Mouse (Mus musculus): Measurements from ENCODE around the gene Nosip.
"Not testable (repeated sequence)": the region's sequence is repeated elsewhere in the genome, so short reads cannot be mapped to it uniquely, and the experiment has no call there.

Gene Nosip

DNA sequence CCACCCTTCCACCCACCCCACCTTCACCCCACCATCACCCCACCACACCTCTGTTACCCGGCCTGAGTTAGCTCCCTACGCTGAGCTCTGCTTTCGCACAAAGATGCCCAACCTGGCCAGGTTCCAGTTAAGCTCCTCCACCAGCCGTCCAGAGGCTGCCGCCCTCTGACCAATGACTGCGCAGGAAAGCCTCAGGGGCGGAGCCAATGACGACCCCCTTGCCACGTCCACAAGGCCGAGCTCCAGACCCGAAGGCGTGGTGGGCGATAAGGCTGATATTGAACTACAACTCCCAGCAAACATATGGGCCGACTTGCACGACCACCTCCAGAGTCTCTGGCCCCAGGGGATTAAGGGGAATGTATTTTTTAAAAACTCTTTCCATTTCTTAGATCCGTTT is 29.8 kb downstream of the Nosip start, which contains the start of gene Rcn3:
Gene Rcn3 (minus strand): TSS at position 174 of the 400 bp plus-strand sequence.
- no peak for DNase-seq

DNA sequence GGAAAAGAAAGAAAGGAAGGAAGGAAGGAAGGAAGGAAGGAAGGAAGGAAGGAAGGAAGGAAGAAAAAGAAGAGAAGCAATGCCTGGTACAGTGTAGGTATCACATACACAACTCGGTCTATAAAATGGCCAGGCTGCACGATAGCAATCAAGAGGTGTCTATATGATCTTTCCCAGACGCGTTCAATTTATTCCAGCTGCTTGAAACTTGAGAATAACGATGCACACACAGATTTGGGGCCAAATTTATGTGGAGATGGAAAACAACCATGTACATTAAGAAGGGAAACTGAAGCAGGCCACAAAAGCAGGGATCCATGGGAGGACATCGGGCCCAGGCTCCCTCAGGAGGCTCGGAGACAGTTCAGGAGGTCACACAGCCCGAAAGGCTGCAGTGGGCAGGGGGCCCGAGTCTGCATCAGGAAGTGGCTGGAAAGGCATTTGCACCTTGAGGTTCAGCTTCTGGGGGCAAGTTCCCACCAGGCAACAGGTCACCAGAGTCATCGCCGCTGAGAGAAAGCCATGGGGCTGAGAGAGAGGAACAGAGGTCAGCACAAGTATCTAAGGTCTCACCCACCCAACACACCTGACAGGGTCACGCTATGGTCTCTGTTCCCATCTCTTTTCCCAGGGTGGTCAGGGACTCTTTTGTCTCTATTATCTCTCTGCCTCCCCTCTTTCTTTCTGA is 30.7 kb downstream of the Nosip start:
- DNase-seq, result no peak

DNA sequence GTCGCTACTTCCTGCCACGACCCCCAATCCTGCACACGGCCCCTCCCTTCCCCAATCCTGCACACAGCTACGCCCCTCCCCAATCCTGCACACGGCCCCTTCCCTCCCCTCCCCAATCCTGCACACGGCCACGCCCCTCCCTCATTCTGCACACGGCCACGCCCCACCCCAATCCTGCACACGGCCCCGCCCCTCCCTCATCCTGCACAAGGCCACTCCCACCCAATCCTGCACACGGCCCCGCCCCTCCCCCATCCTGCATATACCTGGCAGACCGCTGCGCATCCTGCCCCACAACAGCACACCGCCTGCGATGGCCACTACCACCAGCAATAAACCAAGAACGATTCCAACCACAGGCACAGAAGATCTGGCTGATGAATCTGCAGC is 31.3 kb downstream of the Nosip start:
- DNase-seq, result peak; percentile 39

DNA sequence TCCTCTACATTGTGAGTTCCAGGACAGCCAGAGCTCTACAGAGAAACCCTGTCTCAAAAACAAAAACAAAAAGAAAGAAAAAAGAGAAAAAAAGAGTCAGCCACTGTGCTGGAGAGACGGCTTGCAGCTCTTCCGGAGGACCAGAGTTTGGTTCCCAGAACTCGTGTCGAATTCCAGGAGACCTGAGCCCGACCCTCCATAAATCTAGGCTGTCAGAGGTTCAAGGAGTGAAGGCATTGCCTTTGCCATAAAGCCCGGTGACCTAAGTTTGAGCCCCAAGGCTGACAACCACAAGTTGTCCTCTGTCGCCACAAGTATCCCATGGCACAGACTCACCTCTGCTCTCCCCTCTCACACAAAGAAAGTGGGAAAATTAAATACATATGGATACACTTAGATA is 31.9 kb downstream of the Nosip start:
- DNase-seq, result no peak

DNA sequence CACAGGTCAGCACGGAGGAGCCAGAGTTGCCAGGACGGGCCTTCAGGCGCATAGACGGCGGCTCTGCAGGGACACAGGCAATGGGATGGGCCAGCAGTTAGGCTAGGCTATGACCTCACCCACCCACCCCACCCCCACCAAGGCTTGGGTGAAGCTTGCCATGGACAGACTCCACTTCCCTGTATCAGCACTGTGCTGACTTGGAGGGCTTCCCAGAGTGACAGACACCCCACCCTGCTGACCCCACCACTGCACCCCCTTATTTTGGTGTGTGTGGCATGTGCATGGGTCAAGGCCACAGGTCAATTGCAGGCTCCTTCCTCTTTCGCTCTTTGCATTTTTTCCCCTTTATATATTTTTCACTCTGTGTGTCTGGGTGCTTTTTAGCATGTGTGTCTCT is 33.1 kb downstream of the Nosip start:
- no peak for DNase-seq

DNA sequence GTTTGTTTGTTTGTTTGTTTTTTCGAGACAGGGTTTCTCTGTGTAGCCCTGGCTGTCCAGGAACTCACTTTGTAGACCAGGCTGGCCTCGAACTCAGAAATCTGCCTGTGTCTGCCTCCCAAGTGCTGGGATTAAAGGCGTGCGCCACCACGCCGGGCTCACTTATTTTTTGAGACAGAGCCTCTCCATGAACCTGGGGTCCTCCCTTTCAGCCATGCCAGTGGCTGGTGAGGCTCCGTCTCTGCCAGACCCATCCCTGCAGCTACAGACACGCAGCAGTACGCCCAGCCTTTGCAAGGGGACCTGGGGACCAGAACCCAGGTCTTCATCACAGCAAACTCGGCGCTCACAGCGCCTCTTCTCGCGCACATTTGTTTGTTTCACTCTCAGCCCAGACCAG is 33.7 kb downstream of the Nosip start:
- DNase-seq, result not testable (repeated sequence)

DNA sequence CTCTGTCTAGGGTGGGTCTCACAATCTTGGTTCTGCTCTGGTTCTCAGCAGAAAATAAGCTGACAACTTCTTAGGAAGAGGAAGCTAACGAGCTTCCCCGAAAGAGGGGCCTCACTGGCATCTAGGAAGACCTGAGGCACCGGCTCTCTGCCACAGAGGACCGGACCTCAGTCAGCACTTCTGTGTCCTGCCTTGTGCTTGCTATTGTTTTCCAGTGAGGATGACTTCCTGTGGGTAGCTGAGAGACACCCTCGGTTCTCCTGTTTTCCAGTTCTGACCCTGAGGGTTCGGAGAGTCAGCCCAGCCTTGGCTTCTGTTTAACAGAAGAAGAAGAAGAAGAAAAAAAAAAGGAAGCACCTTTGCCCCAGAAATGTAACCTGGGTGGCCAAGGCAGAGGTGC is 35.2 kb downstream of the Nosip start:
- DNase-seq, result no peak

DNA sequence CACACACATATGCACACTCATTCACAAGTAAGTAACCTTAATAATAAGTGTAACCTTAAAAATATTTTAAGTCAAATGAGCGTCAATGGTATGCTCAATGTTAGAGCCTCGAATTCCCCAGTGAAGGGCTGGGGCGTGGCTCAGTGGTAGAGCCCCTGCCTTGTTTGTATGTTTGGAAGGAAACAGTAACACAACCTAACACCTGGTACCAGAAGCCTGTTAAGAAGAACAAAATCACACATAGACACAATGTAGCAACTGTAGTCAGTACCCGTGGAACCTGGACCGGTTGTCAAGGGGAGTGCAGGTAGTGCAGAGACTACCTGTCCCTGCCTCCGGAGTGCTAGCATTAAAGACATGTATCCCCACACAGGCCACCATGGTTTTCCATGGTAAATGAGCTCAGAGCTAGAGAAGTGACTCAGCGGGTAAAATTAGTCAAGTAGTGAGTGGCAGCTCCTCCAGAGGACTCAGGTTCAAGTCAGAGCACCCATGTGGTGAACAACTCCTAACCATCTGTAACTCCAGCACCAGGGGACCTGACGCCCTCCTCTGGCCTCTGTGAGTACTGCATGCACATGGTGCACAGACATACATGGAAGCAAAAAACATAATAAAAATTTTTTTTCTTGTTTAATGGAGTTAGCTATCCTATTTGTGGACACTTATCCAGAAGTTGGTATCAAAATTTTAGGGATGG is 36.5 kb downstream of the Nosip start:
- DNase-seq, result no peak

DNA sequence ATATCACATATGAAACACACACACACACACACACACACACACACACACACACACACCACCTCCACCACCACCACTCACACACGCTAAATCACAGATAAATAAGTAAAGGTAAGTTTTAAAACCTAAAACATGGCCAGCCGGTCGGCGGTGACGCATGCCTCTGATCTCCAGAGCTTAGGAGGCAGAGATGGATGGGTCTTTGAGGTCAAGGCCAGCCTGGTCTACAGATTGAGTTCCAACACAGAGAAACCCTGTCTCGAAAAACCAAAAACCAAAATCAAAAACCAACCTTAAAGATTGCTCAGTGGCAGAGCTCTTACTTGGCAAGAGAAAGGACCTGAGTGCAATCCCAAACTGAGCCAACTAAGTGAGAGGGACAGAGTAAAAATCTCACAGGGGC is 37.8 kb downstream of the Nosip start:
- DNase-seq, result no peak

DNA sequence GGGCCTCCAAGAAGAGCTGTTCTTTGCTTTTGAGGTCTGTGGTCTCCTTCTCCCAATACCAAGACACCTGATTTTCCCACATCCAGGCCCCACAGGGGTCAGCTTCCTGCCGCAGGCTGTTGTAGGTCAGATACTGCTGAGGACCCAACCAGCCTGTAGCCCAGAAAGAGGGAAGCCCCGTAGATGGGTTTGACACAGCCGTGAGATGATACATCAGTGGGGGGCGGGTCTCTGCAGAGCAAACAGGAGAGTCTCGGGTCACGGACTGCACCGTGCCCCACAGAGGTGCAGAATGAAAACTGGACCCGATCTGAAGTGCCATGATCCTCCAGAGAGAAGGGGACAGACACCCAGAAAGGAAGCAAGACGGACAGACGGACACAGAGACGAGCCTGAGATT is 40.2 kb downstream of the Nosip start:
- DNase-seq, result no peak

DNA sequence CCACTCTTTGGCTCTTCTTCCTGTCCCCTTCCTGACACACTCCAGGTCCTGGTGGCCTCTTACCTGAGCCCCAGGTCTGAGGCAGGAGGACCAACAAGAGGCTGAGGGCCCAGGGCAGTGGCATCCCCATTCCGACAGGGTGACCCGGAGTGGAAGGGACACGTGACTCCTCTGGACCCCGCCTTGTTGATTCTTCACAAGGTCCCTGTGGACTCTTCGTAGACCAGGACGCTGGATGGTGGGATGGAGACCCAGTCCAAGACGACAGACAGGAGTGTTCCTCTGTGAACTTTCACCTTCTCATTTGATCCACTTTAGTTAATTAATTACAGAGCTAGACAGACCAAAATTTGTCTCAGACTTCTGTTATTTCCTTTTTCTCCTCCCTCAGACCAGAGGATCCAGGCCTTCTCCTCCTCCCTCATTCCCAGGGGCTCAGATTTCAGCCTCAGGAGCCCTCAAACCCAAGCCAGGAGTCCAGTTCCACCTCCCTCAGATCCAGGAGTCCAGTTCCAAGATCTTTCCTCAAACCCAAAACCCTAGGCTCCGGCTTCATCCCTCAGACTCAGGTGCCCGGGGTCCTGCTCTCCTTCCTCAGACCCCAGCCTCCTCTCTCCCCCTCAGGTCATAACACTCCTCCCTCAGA is 40.8 kb downstream of the Nosip start:
- DNase-seq, result no peak

DNA sequence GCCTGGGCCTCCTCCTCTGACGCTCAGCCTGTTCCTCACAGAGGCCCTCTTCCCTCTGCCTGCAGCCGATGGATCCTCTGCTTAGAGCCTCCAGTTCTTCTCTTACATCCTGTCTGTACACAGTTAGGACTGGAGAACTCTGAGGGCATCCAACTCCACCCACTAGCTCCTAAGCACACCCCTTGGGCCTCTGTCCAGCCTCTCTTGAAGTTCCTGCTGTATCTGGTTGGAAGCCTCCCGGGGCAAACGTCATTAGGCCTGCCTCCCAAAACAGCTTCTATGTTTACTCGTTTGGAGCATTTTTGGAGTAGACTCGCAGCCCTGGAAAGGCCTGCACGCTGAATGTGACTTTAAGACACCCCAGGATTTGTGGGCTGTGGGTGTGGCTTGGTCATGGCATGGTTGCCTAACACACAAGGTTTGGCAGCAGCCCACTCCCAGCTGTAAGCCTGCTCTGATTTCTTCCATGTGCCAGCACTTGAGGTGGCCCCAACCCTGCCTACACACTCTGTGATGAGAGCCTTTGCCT is 41.5 kb downstream of the Nosip start, which contains the start of gene Fcgrt:
Gene Fcgrt (minus strand): TSS at position 200 of the 529 bp plus-strand sequence.
- DNase-seq, result no peak

DNA sequence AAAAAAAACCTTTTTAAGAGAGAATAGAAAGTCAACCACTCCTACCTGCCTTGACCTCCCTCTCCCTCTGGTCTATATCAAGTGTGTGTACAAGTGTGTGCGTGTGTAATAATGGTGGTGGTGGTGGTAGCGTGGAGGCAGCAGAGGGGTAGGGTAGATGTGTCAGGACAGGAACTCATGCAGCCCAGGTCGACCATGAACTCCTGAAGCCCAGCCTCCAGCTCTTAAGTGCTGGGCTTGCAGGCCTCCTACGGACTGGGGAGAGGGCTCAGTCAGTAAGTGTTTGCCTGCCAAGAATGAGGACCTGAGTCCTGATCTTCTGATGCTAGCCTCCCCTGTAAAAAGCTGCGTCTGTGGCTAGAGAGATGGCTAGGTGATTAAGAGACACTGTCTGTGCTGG is 42.7 kb downstream of the Nosip start:
- no peak for DNase-seq

DNA sequence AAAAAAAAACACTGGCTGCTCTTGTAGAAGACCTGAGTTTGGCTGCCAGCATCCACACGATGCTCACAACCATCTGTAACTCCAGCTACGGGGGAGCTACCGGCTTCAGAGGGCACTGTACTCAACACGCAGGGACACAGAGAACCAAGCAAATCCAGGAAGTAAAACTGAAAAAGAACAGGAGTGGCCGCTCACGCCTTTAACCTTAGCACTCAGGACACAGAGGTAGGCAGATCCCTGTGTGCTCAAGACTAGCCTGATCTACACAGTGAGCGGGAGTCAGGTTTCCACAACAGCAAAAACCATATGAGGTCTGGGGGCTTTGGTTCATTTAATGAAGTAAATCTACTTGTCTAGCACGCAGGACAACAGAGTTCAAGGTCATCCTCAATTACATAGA is 43.3 kb downstream of the Nosip start:
- no peak for DNase-seq

DNA sequence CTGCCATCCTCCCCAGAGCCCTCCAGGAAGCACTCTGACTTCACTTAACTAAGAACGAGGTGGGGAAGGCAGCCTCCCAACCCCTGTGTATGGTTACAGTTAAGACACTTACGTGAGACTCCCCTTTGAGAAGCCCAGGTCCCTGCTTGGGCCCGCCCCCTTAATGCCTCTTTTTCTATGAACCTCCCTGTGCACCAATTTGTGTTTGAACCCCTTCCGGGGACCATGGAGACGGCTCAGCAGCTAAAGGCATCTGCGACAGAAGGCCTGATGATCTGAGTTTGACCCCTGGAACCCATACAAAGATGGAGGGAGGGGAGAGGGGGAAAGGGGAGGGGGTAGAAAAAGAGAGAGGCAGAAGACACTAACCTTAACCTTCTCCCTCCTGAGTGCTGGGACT is 44.2 kb downstream of the Nosip start:
- no peak for DNase-seq

DNA sequence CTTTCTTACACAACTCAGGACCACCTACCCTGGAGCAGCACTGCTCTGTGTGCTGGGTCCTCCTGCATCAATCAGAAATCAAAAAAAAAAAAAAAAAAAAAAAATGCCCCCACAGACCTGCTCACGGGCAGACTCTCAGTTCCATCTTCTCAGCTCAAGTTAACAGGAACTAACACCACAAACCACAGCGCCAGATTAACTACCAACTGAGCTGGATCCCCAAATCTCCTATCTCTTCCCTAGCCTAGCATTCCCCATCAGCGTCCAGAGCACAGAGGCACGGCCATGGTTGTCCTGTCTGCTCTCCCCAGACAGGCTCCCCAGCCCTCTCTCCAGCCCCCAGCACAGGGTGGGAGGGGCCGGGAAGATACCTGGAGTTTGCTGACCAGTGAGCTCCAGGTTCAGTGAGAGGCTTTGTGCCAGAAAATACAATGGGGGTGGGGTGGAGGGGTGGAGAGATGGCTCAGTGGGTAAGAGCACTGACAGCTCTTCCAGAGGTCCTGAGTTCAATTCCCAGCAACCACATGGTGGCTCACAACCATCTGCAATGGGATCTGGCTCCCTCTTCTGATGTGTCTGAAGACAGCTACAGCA is 44.9 kb downstream of the Nosip start:
- DNase-seq, result no peak

DNA sequence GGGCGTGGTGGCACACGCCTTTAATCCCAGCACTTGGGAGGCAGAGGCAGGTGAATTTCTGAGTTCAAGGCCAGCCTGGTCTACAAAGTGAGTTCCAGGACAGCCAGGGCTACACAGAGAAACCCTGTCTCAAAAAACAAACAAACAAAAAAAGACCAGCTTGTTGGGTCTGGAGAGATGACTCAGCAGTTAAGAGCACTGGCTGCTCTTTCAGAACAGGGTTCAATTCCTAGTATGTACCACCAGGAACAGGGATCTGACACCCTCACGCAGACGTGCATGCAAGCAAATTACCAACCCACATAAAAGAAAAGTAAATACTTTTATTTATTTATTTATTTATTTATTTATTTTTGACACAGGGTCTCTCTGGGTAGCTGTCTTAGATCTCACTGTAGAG is 47.9 kb downstream of the Nosip start:
- not testable (repeated sequence) for DNase-seq

DNA sequence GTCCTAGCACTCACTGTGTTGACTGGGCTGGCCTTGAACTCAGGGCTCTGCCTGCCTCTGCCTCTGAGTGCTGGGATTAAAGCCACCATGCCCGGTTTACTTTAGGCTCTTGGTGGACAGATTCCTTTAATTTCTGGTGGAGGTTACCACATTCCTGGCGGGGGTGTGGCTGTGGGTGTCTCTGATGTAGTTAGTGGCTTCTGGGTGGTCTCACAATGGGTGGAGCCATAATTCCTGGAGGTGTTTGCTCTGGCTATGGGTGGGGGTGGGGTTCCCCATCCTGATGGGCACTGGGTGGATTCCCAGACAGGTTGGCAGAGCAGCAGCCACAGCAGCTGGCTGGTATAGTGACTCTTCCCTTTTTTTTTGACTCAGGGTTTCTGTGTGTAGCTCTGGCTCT is 49.7 kb downstream of the Nosip start:
- no peak for DNase-seq

DNA sequence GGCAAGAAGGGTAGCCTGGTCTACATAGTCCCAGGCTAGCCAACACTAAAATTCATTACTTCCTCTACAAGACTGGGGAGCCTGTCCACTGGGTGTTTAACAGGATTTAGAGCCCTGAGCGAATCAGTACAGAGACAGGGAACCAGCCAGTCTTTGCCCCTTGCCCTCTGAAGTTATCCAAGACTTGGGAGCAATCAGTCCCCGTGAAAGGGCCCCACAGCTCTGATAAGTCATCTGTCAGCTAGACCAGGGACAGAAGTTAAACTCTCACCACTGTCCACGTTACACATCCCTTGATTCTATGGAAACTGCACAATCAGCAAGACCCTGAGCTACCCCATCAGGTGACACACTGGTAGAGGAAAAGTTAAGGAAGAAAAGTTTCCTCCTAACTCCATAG is 50.3 kb downstream of the Nosip start:
- no peak for DNase-seq

DNA sequence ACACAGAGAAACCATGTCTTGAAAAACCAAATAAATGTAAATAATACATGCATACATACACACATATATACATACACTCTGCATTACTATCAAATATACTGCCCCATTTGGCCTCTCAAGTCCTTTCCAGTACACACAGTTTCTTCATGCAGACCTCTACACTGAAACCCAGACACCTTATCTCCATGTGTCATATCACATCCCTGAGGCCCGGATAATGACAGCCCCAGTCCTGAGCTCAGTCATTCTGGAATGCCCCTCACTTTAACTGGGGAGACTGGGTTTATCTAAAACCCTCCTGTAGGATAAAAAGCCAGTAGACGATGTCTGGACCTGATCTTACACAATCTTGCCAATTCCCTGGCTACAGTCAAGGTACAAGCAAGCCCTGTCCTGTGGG is 51.2 kb downstream of the Nosip start:
- no peak for DNase-seq

DNA sequence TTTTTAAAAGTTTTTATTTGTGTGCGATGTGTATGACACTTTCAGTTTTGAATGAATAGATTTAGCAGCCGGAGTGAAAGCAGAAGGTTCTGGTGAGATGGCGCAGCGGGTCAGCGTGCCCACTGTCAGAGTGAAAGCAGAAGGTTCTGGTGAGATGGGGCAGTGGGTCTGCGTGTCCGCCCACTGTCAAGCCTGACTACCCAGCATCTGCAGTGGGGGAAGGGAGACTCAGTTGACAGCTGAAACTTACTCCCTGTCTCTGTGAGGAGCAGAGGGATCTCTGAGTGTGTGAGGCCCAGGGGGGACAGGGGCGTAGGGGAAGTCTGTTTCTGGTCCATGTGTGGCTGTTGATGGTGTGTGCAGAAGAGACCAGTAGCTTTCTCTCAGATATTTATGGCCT is 55.3 kb downstream of the Nosip start:
- no peak for DNase-seq

DNA sequence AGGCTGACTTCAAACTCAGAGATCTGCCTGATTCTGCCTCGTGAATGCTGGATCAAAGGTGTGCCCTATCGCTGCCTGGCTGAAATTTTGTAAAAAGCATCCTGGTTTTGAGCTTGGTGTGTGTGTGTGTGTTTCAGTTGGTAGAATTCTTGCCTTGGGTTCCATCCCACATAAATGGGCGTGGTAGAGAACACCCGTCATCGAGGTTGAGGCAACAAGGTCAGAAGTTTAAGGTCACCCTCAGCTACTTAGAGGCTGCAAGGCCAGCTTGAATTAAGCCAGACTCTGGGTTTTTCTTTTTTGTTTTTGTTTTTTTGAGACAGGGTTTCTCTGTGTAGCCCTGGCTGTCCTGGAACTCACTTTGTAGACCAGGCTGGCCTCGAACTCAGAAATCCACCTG is 56.1 kb downstream of the Nosip start:
- no peak for DNase-seq
